Mouse (Mus musculus): ENCODE data around the gene Wdr5. TPM values are rescaled to one million over a fixed set of nuclear protein-coding genes. Genes with fewer than 3 reads are reported as not detected.
"Not testable (repeated sequence)": the region's sequence is repeated elsewhere in the genome, so short reads cannot be mapped to it uniquely, and the experiment has no call there.

Gene Wdr5
- polyA plus RNA-seq, 1 experiment from 2014 or later, result 94.0 TPM

DNA sequence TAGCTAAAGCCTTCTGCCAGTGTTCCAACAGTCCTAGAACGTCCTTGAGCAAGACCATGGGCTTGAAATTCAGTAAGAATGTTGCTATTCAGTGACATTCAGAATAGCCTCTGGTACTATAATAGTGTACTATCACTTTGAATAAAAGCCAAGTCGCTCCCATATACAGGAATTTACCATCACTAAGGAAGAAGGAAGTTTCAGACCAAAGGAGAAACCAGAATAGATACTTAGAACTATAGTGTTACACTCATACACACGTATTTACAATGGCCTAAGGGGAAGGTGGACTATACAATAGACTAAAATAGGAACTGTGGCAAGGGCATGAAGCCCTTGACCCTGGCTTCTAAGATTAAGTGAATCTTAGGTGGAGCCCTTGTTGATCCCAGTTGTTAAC is 30.6 kb downstream of the Wdr5 start:
- DNase-seq (ENCODE audit: low spot score); H3K36me3 ChIP-seq; H3K9me3 ChIP-seq (replicated peaks); H3K27ac ChIP-seq; H3K27me3 ChIP-seq (ENCODE audit: low read depth, poor library complexity, severe bottlenecking); H3K4me3 ChIP-seq: not testable (repeated sequence)
- WGBS, result 83% methylated on average over 3 of the region's 3 CpGs
- peaks cover 12% of the 10 kb centered on the region for H3K4me1 ChIP-seq

DNA sequence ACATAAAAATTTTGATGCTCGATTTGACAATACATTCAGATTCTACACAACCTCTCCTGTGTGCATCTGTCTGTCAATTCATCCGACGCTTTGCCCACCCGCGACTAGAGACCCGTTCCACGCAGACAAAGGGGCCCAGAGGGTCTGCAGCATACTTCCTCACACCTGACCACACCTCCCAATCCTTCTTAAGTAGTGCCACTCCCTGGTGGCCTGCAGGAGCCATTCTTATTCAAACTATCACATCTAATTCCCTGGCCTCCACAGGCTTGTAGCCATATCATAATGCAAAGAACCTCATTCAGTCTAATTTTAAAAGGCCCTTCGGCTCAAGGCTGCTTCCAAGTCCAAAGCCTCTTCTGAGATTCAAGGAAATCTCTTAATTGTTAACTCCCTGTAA is 31.1 kb downstream of the Wdr5 start:
- H3K27ac ChIP-seq; H3K4me1 ChIP-seq; DNase-seq (ENCODE audit: low spot score); H3K36me3 ChIP-seq; H3K4me3 ChIP-seq; H3K27me3 ChIP-seq (ENCODE audit: low read depth, poor library complexity, severe bottlenecking); H3K9me3 ChIP-seq (replicated peaks): not testable (repeated sequence)
- WGBS, result 94% methylated on average over 8 of the region's 8 CpGs

DNA sequence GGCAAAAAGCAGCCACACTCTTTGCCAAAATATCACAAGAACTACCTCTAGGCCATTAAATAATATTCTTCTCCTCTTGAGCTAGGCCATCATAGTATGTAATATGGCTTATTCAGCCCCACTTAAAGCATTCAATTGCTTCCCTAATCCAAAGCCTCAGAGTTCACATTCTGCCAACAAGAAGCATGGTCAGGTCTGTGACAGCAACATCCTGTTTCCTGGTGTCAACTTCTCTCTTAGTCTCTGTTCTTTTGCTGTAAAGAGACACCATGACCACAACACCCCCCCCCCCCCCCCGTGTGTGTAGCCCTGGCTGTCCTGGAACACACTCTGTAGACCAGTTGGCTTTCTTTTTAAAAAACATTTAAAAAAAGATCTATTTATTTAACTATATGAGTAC is 32.4 kb downstream of the Wdr5 start:
- Histone ChIP-seq H3K4me3 (no peak overlapping the region), H3K9me3 (replicated peaks) (0 out of 2 replicates have a peak, but pooled peaks cover 3% of the 10 kb centered on the region), H3K4me1 (no peaks in the 10 kb centered on the region), H3K27ac (no peak overlapping the region), H3K36me3 (0 out of 2 replicates have a peak, but pooled peaks cover 2% of the 10 kb centered on the region), H3K27me3 (ENCODE audit: low read depth, poor library complexity, severe bottlenecking) (no peaks in the 10 kb centered on the region)
- no peak for DNase-seq (ENCODE audit: low spot score)
- WGBS, result 35% methylated on average over 1 of the region's 1 CpGs

DNA sequence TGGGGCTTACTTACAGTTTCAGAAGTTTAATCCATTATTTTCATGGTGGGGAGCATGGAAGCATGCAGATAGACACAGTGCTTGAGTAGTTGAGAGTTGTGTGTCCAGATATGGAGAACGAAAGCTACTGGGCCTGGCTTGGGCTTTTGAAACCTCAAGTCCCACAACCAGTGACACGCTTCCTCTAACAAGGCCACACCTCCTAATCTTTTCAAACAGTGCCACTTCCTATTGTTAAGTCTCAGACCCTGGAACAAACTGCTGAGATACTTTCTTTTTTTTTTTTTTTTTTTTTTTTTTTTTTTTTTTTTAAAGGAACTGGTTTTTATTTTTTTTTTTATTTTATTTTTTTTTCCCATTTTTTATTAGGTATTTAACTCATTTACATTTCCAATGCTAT is 33.0 kb downstream of the Wdr5 start:
- Histone ChIP-seq H3K27me3 (ENCODE audit: low read depth, poor library complexity, severe bottlenecking) (no peaks in the 10 kb centered on the region), H3K9me3 (replicated peaks) (0 out of 2 replicates have a peak, but pooled peaks cover 3% of the 10 kb centered on the region), H3K36me3 (0 out of 2 replicates have a peak, but pooled peaks cover 2% of the 10 kb centered on the region), H3K4me3 (no peak overlapping the region), H3K4me1 (0 out of 2 replicates have a peak, but pooled peaks cover 3% of the 10 kb centered on the region), H3K27ac (no peak overlapping the region)
- no peak for DNase-seq (ENCODE audit: low spot score)
- 97% methylated on average over 2 of the region's 2 CpGs for WGBS

DNA sequence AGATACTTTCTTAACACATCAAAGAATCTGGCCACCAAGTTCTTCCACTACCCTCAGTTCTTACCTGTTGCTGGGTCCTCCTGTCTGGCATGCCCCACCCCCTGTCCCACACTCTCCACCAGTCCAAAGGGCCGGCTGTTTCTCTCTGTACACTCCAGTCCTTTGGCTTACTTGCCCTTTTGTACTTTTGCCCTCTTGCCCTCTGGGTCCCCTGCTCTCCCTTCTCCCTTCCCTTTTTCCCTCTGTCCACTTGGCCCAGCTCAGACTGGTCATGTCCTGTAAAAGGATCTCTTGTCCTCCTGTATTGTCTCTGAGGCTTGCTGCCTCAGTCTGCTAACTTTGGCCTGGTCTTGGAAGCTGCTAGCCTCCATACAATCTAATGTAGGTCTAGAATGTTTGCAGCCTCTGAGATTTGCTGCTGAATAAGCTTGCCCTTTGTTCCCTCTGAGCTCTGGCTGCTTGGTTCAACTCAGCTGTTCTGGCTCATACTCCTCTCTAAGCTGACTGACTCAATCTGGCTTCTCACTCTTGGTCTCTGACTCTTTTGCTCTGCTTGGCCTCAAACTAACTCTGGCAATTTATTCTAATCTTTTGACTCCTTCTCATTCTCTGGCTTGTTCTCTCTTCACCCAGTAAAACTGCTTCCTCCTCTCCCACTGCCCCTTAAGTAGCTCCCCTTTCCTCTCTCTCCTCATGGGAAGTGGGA is 33.9 kb downstream of the Wdr5 start:
- 84% methylated on average over 1 of the region's 1 CpGs for WGBS
- H3K36me3 ChIP-seq, result 0 out of 2 replicates have a peak, but pooled peaks cover 2% of the 10 kb centered on the region
- H3K27me3 ChIP-seq (ENCODE audit: low read depth, poor library complexity, severe bottlenecking), result no peaks in the 10 kb centered on the region
- H3K9me3 ChIP-seq (replicated peaks), result 0 out of 2 replicates have a peak, but pooled peaks cover 3% of the 10 kb centered on the region
- H3K27ac ChIP-seq, result no peak overlapping the region
- DNase-seq (ENCODE audit: low spot score), result no peak
- H3K4me3 ChIP-seq, result no peak overlapping the region
- 0 out of 2 replicates have a peak, but pooled peaks cover 4% of the 10 kb centered on the region for H3K4me1 ChIP-seq

DNA sequence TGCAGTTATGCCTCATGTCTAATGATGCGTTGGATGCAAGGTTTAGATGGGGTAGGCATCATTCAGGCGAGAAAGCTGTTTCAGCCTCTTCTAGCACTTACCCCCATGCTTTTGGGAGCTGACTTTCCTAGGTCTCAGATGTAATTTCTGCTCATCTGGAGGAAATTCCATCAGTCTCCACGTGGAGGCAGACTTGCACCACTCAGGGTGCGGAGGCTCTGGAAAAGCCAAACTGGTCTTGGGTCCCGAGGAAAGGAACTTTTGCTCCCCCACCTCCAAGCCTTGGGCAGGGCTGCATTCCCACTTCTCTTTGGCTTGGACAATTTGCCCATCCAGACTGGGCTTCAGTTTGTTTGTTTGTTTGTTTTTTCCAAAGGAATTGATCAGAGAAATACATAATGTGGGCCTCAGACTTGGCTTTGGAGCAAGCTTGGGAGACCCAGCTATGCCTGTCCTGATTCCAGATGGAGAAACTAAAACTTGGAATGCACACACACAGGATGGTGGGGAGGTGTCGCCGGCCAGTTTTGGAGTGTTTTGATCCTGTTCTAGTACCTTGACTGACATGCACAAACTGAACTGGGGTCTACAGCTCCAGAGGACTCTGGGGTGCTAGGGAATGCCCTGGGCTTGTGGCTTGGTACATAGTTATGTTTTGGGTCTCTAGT is 37.8 kb downstream of the Wdr5 start:
- Histone ChIP-seq H3K9me3 (replicated peaks) (no peaks in the 10 kb centered on the region), H3K4me1 (0 out of 2 replicates have a peak, but pooled peaks cover 12% of the 10 kb centered on the region), H3K27ac (no peak overlapping the region), H3K36me3 (no peaks in the 10 kb centered on the region), H3K4me3 (no peak overlapping the region), H3K27me3 (ENCODE audit: low read depth, poor library complexity, severe bottlenecking) (no peaks in the 10 kb centered on the region)
- 23% methylated on average over 7 of the region's 7 CpGs for WGBS
- DNase-seq (ENCODE audit: low spot score), result peak; percentile 83

DNA sequence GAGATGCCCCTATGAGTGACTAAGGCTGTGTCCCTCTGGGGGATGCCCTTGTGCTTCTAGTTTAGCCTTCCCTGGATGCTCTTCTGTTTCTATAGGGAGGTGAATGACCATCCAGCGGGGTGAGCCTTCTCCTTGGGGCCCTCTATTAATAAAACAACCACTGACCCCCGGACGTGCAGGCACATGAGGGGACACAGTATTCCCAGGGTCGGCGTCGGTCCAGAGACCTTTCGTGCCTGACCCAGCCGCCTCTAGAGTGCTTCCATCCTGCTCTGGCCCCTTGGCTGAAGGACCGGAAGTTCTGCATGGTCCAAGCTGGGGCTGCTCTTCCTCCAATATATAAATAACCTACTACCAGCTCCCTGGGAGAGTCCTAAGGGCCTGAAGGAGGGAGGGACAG is 39.4 kb downstream of the Wdr5 start:
- WGBS, result 85% methylated on average over 9 of the region's 9 CpGs
- Histone ChIP-seq H3K4me3 (no peak overlapping the region), H3K27ac (0 out of 2 replicates have a peak overlapping the region, but pooled peaks have one; percentile 36), H3K4me1 (0 out of 2 replicates have a peak, but pooled peaks cover 12% of the 10 kb centered on the region), H3K27me3 (ENCODE audit: low read depth, poor library complexity, severe bottlenecking) (no peaks in the 10 kb centered on the region), H3K9me3 (replicated peaks) (no peaks in the 10 kb centered on the region), H3K36me3 (no peaks in the 10 kb centered on the region)
- DNase-seq (ENCODE audit: low spot score), result no peak

DNA sequence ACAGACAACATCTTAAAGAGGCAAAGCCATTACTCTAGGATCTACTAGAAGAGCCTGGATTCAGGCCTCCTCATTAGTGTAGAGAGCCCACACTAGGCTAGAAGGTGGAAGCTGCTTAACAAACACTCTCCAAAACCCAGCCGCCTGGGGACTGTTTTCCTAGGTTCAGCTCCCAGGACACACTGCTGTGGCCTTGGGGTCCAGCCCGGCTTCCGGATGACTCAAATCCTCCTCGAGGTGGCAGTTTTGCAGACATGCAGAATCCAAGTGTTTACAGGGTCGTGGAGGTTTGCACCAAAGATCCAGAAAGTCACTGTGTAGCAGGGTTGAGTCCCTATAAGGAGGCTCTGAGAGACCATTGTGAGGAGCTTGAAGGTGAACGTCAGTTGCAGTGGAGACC is 42.0 kb downstream of the Wdr5 start:
- H3K27me3 ChIP-seq (ENCODE audit: low read depth, poor library complexity, severe bottlenecking), result no peaks in the 10 kb centered on the region; the same call in 1 of the 2 replicates
- no peaks in the 10 kb centered on the region for H3K36me3 ChIP-seq
- no peak for DNase-seq (ENCODE audit: low spot score)
- 85% methylated on average over 6 of the region's 6 CpGs for WGBS
- H3K4me3 ChIP-seq, result no peak overlapping the region
- H3K4me1 ChIP-seq, result peaks cover 23% of the 10 kb centered on the region
- no peak overlapping the region for H3K27ac ChIP-seq
- H3K9me3 ChIP-seq (replicated peaks), result no peaks in the 10 kb centered on the region

DNA sequence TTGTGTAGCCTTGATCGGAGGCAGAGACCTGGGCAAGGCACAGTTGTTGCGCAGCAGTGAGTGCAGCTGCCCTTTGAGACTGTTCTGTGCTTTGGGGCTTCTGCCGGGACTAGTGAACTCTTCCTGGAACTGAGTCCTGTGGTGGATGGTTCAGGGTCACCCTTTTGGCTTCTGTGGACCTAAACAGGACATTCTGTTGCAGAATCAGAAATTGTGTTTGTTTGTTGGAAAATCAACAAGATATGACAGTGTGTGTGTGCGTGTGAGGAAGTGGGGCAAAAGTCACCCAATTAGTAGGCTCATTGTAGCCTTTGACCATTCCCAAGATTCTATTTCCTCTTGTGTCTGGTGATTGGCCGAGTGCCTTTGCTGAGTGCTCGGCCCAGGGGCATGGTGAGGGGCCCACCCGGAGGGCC is 45.8 kb downstream of the Wdr5 start:
- no peak overlapping the region for H3K4me3 ChIP-seq
- H3K27ac ChIP-seq, result no peak overlapping the region
- no peaks in the 10 kb centered on the region; the same call in 1 of the 2 replicates for H3K27me3 ChIP-seq (ENCODE audit: low read depth, poor library complexity, severe bottlenecking)
- no peak for DNase-seq (ENCODE audit: low spot score)
- no peaks in the 10 kb centered on the region for H3K9me3 ChIP-seq (replicated peaks)
- H3K4me1 ChIP-seq, result peaks cover 31% of the 10 kb centered on the region
- no peaks in the 10 kb centered on the region for H3K36me3 ChIP-seq
- 83% methylated on average over 7 of the region's 7 CpGs for WGBS

DNA sequence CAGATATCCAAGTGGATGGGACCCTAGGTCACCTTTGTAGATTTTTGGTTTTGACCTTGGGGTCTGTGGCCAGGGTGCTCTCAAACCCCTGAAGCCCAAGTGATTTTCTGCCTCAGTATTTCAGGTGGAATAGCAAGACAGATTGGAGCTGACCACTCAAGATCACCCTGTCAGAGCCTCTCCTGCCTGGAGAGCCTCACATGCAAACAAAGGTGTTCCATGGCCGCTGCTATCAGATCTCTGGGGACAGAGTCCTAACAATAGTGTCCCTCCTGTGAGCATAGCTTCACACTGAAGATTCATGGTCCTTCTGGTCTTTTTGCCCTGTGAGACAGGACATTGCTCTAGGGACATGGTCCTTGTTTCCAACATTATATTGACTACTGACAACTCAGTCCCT is 46.2 kb downstream of the Wdr5 start:
- Histone ChIP-seq H3K4me1 (peaks cover 33% of the 10 kb centered on the region), H3K4me3 (no peak overlapping the region), H3K27me3 (ENCODE audit: low read depth, poor library complexity, severe bottlenecking) (no peaks in the 10 kb centered on the region; the same call in 1 of the 2 replicates), H3K36me3 (no peaks in the 10 kb centered on the region), H3K9me3 (replicated peaks) (no peaks in the 10 kb centered on the region), H3K27ac (no peak overlapping the region)
- DNase-seq (ENCODE audit: low spot score), result no peak
- 93% methylated on average over 1 of the region's 1 CpGs for WGBS

DNA sequence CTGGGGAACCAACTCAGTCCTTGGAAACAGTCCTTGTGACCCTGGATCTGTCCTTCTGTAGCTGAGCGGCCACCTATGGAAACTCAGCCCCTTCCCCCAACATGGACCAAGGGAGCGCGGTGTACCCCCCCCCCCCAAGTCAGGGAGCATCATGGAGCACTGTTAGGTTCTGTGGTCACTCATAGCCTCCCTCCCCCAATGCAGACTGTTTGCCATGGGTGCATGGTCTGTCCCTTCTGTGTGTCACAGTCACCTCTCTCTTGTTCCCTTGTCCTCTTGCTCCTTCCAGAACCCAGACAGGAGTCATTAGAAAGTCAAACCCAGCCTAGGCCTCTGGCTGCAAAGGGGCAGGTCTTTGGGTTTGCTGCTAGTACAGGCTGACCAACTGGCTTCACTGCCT is 46.9 kb downstream of the Wdr5 start:
- DNase-seq (ENCODE audit: low spot score), result no peak
- 93% methylated on average over 3 of the region's 3 CpGs for WGBS
- H3K4me1 ChIP-seq, result peaks cover 33% of the 10 kb centered on the region
- H3K27me3 ChIP-seq (ENCODE audit: low read depth, poor library complexity, severe bottlenecking), result no peaks in the 10 kb centered on the region; the same call in 1 of the 2 replicates
- no peaks in the 10 kb centered on the region for H3K9me3 ChIP-seq (replicated peaks)
- H3K36me3 ChIP-seq, result no peaks in the 10 kb centered on the region
- H3K4me3 ChIP-seq, result no peak overlapping the region
- 0 out of 2 replicates have a peak overlapping the region, but pooled peaks have one; percentile 6 for H3K27ac ChIP-seq

DNA sequence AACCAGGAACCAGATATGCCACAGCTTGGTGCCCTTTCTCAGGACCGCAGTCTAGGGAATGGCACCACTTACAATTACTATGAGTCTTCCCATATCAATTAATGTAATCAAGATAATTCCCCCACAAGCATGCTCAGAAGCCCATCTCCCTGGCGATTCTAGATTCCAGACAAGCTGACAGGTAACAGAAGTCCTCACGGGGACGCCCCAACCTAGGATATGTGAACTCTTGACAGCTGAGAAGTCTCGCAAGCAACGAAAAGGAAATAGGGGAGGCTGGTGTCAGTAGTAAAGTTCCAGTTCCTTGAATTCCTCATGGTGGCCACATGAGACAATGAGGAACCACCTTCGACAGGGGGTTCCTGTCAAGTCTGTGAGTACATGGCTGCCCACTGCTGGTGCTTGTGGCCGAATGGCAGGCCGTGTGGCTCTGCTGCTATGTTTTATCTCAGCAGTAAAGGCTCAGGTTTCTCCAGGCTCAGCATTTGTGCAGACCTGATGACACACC is 48.7 kb downstream of the Wdr5 start:
- Histone ChIP-seq H3K27ac (no peak overlapping the region), H3K4me1 (peaks cover 36% of the 10 kb centered on the region), H3K36me3 (no peaks in the 10 kb centered on the region), H3K27me3 (ENCODE audit: low read depth, poor library complexity, severe bottlenecking) (no peaks in the 10 kb centered on the region; the same call in 1 of the 2 replicates), H3K4me3 (no peak overlapping the region), H3K9me3 (replicated peaks) (no peaks in the 10 kb centered on the region)
- no peak for DNase-seq (ENCODE audit: low spot score)
- WGBS, result 72% methylated on average over 9 of the region's 9 CpGs

DNA sequence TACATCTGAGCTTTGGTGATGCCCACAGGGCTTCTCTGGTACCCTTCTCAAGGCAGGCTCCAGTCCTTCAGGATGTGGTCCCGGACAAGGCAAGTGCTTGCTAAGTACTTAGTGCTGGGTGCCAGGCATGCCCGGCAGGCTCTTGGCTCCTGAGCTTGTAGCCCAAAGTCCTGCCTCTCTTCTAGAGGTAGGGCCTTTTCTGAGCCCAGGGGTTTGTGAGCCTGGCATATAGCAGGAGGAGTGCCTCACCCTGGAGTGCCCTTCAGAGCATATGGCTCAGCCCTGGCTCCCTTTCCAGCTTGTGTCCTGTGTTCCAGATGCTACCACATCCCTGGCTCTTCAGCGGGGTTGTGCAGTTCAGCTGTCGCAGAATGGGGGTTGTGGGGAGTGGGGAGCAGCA is 49.7 kb downstream of the Wdr5 start:
- Histone ChIP-seq H3K36me3 (no peaks in the 10 kb centered on the region), H3K27me3 (ENCODE audit: low read depth, poor library complexity, severe bottlenecking) (no peaks in the 10 kb centered on the region; the same call in 1 of the 2 replicates), H3K27ac (peak overlapping the region; percentile 42; the same call in 1 of the 2 replicates), H3K9me3 (replicated peaks) (no peaks in the 10 kb centered on the region), H3K4me1 (peaks cover 39% of the 10 kb centered on the region), H3K4me3 (no peak overlapping the region)
- DNase-seq (ENCODE audit: low spot score), result no peak
- 94% methylated on average over 4 of the region's 4 CpGs for WGBS

All from limb, embryonic 10.5 days (tissue).